Mouse (Mus musculus): ENCODE results near the gene Taf10.

DNA sequence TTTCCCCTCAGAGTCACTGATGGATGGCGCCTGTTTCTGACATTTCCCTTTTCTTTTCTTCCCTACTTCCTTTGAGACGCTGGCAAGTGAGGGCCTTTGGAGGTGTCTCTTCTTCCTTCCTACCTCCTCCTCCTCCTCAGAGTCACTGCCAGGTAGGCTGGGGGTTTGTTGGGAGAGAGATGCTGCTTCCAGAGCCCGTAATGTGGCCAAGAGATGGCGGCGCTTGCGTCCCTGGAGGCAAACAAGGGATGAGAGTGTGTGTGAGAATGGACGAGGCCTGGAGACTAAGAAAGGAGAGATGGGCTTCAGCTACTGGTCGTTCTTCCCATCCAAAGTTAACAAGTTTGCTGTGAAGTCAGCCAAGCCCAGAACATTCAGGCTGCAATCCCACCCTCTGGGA is 9.3 kb downstream of the Taf10 start:
- TF ChIP-seq CTCF (IDR thresholded peaks at IDR 0.05; ENCODE audit: low read depth) (no peak), EP300 (optimal IDR thresholded peaks at IDR 0.05) (no peak)
